Mouse (Mus musculus) gastrocnemius, postnatal 4 days (tissue): ENCODE measurements around the gene Cdc42se2. TPM values are rescaled to one million over a fixed set of nuclear protein-coding genes. Genes with fewer than 3 reads are reported as not detected.
A peak's percentile ranks its signal among the peaks of the same experiment; 100 is the strongest.

Experiments
- DNase-seq, 2 experiments: peaks; one replicate each; pipeline ENCODE4 v3.0.0; 2021 to 2022; ENCODE audit warnings: low spot score in 2 of 2, mixed read lengths in 2 of 2
- long read RNA-seq, 2 experiments: library from polyadenylated mRNA; stranded (forward); transcript quantifications; one replicate each; pipeline ENCODE4 v2.0.0; 2021
- total RNA-seq, 2 experiments: library from RNA; stranded (reverse); gene quantifications; 2 replicates each; pipeline ENCODE4 v1.2.3; 2021

The Cdc42se2 gene
- total RNA-seq, result 10 to 100 TPM; 30.9 to 36.3 TPM
- long read RNA-seq, experiment 1, transcript Cdc42se2-201 (6 exons, 3,069 nt), result major isoform, 77 of 97 reads
- long read RNA-seq, experiment 1, partial matches to known transcripts, result 1 of 97 reads
- long read RNA-seq, experiment 1, other reads (novel, unspliced or antisense), result 17 of 97 reads
- long read RNA-seq, experiment 2, transcript Cdc42se2-201 (6 exons, 3,069 nt), result major isoform, 67 of 96 reads
- long read RNA-seq, experiment 2, partial matches to known transcripts, result 6 of 96 reads
- long read RNA-seq, experiment 2, other reads (novel, unspliced or antisense), result 22 of 96 reads

- DNase-seq, result peak; percentile 96 to 97
These were observed at the start of gene Cdc42se2 for GRCm38 (mm10) chr11:54787488-54788474. Gene Cdc42se2 (minus strand): TSS chr11:54787675.

DNA sequence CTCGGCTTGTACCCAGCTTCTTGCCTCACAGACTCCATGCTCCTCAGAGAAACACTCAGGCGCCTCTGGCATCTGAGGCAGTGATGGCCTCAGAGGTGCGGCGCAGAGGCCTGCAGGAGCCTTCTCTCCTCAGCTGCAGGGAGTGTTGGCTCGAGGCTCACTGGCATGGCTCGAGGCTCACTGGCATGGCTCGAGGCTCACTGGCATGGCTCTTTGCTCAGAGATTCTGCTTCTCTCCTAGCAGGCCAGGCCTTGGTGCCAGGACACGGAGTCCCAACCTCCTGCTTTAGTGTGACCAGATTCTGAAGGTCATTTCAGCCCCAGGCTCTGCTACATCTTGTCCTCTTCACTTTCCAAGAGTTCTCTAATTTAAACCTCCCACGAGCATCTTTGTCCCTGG, 48.6 kb upstream of the Cdc42se2 start:
- peak; percentile 60 to 62 for DNase-seq

DNA sequence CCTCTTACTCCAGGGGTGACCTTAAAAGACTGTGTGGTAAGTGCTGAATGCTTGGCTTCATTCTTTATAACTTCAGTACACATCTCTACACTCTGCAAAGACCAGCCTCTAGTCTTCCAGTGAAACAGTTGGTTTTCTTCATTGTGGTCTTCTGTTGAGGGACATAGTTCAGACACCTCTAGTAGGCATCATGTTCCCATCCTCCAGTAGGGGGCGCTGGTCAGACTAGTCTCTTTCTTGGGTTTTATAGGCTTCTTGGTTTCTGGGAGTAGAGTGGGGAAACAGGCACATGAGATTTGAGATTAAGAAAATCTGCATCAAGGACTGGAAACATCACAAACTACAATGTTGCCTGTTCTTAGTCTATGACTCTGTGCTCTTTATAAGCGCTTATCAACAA, 47.1 kb upstream of the Cdc42se2 start:
- DNase-seq, result no peak

DNA sequence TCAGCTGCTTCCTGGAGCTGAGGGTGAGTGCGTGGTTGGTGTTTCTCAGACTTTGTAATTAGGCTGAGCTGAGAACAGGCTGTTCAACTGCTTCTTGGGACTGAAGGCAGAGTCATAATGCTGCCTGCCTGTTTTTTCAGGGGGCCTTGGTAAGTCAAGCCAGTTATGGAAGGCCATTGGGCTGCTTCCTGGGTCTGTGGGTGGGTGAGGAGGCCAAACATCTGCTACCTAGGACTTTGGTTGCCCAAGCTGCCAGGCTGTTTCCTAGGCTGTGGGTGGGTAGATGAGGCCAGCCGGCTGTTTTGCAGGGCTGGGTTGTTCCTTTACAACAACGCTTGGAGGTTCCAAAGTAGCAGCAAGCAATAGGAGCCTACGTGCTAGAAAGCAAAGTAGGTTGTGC, 46.4 kb upstream of the Cdc42se2 start:
- no peak for DNase-seq

- DNase-seq, result no peak
These were observed 39.3 kb upstream of the Cdc42se2 start for GRCm38 (mm10) chr11:54826819-54827218.

DNA sequence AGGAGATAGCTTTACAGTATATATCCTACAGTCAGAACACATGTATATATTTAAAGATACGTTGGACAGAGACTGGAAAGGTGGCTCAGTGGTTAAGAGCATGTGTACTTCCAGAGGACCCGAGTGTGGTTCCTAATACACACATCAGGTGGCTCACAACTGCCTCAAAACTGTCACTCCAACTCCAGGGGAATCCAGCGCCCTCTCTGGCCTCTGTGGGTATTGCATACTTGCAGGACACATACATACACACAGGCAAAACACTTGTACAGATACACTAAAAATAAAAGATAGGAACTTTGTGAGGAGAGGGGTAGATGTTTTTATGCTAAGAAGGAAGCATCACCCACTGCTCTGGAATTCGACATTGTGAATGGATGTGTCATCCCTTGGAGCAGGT, 38.3 kb upstream of the Cdc42se2 start:
- DNase-seq, result no peak

DNA sequence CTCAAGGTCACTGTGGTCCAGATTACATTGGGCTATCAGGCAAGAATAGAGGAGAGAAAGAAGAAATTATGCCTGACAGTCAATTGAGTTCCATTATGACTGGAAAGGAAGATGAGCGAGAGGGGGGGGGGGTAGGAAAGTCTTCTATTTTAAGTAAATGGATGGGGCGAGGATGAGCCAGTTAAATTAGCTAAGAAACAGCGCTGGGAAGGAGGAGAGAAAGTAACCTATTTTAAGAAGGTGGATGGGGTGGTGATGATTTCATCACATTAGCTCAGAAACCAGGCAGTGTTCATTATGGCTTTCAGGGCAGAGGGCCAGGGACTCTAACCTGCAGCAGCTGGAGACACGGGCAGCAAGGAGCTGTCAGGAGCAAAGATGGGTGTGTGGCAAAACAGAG, 36.0 kb upstream of the Cdc42se2 start:
- no peak for DNase-seq

- no peak for DNase-seq
These were observed 32.0 kb upstream of the Cdc42se2 start for GRCm38 (mm10) chr11:54819489-54819888.

DNA sequence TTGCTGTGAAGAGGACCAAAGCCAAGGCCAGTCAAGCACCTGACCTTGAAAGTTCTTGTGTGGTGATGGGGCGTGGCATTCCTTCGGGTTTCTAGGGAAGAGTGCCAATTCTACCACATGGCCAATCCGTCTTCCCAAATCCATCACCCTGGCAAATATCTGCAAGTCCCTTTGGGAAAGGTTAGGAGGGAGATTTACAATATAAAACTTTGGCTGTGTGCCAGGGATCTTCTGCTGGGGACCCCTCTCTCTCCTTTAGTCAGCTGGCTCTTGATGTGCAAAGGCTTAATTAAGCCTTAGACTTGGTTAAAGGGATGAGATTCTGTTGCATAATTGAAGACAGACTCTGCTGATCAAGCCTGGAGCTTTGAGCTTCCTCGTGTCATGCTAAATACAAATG, 30.0 kb upstream of the Cdc42se2 start:
- no peak for DNase-seq

DNA sequence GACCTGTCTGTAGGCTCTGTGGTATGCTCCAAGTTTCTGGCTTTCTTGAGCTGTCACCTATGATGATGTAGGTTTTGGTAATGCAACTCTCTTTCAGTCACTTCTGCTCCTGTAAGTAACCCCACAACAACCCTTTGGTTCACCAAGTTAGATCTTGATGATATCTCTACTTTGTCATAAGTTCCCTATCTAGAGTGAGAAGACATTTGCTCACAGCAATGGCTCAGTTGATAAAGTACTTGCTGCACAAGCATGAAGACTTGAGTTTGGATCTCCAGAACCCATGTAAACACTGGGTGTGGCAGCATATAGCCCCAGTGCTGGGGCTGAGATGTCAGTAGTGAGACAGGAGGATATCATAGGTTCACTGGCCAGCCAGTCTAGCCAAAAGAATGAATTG, 28.2 kb upstream of the Cdc42se2 start:
- no peak for DNase-seq

GRCm38 (mm10) chr11:54812812-54813516, 25.5 kb upstream of the Cdc42se2 start:
- no peak for DNase-seq

DNA sequence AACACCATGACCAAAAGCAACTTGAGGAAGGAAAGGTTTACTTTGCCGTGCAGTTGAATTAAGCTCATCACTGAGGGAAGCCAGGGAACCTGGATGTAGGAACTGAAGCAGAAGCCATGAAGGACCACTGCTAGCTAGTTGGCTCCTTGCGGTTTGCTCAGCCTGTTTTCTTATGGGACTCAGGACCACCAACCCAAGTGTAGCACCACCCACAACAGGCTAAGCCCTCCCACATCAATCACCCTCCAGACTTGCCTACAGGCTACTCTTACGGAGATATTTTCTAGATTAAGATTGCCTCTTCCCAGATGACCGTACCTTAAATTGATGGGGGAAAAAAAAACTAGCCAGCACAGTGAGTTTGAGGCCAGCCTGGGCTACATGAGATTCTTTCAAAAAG, 24.8 kb upstream of the Cdc42se2 start:
- no peak for DNase-seq

DNA sequence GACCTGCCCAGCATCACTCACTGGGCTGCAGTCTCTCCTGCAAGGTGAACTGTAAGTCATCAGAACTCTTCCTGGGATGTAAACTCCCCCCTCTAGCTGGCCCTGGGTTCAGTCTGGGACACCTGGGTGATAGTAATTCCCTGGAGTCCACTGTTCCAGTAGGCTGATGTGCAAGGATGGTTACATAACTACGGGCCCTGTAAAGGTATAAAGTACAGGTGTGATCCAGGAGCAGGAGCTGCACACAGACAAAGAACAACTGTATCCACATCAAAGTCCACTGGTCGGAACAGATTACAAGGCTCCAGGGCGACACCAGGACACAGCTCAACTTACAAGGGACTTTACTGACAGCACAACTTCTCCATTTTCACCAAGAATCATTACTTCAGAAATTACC, 23.6 kb upstream of the Cdc42se2 start:
- DNase-seq, result no peak

- DNase-seq, result no peak
These were observed 22.1 kb upstream of the Cdc42se2 start for GRCm38 (mm10) chr11:54809582-54809981.

DNA sequence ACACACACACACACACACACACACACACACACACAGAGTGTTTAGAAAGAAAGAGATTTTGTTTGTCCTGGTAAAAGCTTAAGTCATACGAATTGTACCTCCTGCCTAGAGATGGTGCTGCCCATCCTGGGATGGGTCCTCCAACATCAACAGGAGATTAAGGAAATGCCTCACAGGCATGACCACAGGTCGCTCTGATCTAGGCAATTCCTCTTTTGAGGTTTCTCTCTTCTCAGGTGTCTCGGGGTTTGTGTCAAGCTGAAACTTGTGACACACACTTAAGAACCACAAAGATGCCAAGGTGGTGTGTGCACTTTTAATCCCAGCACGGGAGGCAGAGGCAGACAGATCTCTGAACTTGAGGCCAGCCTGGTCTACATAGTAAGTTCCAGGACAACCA, 20.7 kb upstream of the Cdc42se2 start:
- no peak for DNase-seq

GRCm38 (mm10) chr11:54807669-54808068, 20.2 kb upstream of the Cdc42se2 start:
- no peak for DNase-seq

DNA sequence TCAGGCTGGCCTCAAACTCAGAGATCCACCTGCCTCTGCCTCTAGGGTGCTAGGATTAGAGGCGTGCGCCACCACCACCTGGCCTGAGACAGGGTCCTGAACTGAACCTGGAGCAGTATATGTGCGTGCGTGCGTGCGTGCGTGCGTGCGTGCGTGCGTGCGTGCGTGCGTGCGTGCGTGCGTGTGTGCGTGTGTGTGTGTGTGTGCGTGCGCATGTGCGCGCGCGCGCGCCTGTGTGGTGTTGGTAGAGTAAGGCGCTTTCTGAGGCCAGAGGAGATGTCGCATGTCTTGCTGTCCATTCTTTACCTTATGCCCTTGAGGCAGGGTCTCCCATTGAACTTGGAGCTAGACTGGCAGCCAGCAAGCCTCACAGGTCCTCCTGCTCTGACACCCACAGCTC, 19.4 kb upstream of the Cdc42se2 start:
- DNase-seq, result no peak

- peak; percentile 48 to 77 for DNase-seq
These were observed 17.7 kb upstream of the Cdc42se2 start for GRCm38 (mm10) chr11:54805196-54805595.

- no peak for DNase-seq
These were observed 15.1 kb upstream of the Cdc42se2 start for GRCm38 (mm10) chr11:54802621-54803020.

GRCm38 (mm10) chr11:54801791-54802558, 14.5 kb upstream of the Cdc42se2 start:
- peak in 1 of 2 experiments; percentile 18 for DNase-seq

DNA sequence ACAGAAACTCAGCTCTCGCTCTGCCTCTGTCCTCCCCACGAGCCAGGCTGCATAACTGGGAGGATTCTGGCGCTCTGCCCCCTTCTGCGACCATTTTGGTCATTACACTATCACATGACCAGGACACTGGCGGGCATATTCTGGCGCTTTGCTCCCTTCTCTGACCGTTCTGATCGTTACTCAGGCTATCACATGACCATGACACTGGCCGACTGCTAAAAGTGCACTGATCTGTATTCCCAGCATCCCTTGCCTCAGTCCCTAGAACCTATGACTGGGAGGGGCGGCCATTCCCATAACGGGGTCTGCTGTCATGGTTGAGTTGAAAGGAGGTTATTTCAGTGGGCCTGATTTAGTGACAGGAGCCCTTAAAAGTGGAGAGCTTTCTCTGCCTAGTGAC, 9.1 kb upstream of the Cdc42se2 start:
- DNase-seq, result no peak
